Mouse (Mus musculus) midbrain, embryonic 16.5 days (tissue): ENCODE measurements around the gene Pglyrp4. TPM values are rescaled to one million over a fixed set of nuclear protein-coding genes. Genes with fewer than 3 reads are reported as not detected.
"Not testable (repeated sequence)": the region's sequence is repeated elsewhere in the genome, so short reads cannot be mapped to it uniquely, and the experiment has no call there.

Experiments used
- ATAC-seq: fragments of 200-750 bp; cut with Nextera tagmentation; 2 replicates; pipeline ENCODE4 v1.8.0; 2017; ENCODE audit warnings: moderate TSS enrichment
- H3K27ac ChIP-seq: fragments of 300-500 bp; sonication (generic); 2 replicates; pipeline ENCODE4 v1.5.1; 2014; ENCODE audit warnings: mild to moderate bottlenecking, low read length, mixed read lengths
- H3K27me3 ChIP-seq: fragments of 300-500 bp; sonication (generic); 2 replicates; pipeline ENCODE4 v1.6.1; 2014; ENCODE audit warnings: low read depth, low read length, mixed read lengths; ENCODE audit not compliant: control insufficient read depth, insufficient read depth
- H3K36me3 ChIP-seq: fragments of 300-500 bp; sonication (generic); 2 replicates; pipeline ENCODE4 v1.6.1; 2014; ENCODE audit warnings: mild to moderate bottlenecking, low read length, moderate library complexity, mixed read lengths; ENCODE audit not compliant: control insufficient read depth, insufficient read depth
- H3K4me1 ChIP-seq: fragments of 300-500 bp; sonication (generic); 2 replicates; pipeline ENCODE4 v1.6.1; 2014; ENCODE audit warnings: mild to moderate bottlenecking, low read length, mixed read lengths; ENCODE audit not compliant: control insufficient read depth, insufficient read depth
- H3K4me2 ChIP-seq: fragments of 300-500 bp; sonication (generic); 2 replicates; pipeline ENCODE4 v1.6.1; 2014; ENCODE audit warnings: mild to moderate bottlenecking, low read length, mixed read lengths
- H3K4me3 ChIP-seq: fragments of 300-500 bp; sonication (generic); 2 replicates; pipeline ENCODE4 v1.5.1; 2014; ENCODE audit warnings: low read depth, mild to moderate bottlenecking, low read length, moderate library complexity, mixed read lengths
- H3K9ac ChIP-seq: fragments of 300-500 bp; sonication (generic); 2 replicates; pipeline ENCODE4 v1.6.1; 2014; ENCODE audit warnings: low read depth, low read length, mixed read lengths
- H3K9me3 ChIP-seq: fragments of 300-500 bp; sonication (generic); replicated peaks from 2 replicates; pipeline ENCODE4 v1.6.1; 2014; ENCODE audit warnings: mild to moderate bottlenecking, low read length, mixed read lengths; ENCODE audit not compliant: control insufficient read depth, poor library complexity, severe bottlenecking
- WGBS: fragments of 180-500 bp; shearing (Covaris S2); extraction: QIAGEN DNeasy Blood & Tissue Kit; methylation state at CpG from one replicate; pipeline ENCODE4 v1.1.7; 2014; 5-methylcytosine and 5-hydroxymethylcytosine counted together
- polyA plus RNA-seq: library from polyadenylated mRNA; unstranded; fragments of >200 nt; fragmentation: Nextera tagmentation; extraction: Ambion mirVana; gene quantifications from 2 replicates; pipeline ENCODE4 v1.2.1, GENCODE M21; 2015

The Pglyrp4 gene
- polyA plus RNA-seq, 1 experiment from 2014 or later: not detected

- no peak for ATAC-seq
Observed at GRCm38 (mm10) chr3:90749658-90750057, 23.0 kb downstream of the Pglyrp4 start.

GRCm38 (mm10) chr3:90777776-90778175 is 51.1 kb downstream of the Pglyrp4 start, which contains the start of gene Gm5849:
TSS of gene Gm5849 (minus strand) at chr3:90777876.
- not testable (repeated sequence) for H3K36me3 ChIP-seq, H3K4me1 ChIP-seq, H3K27me3 ChIP-seq, H3K27ac ChIP-seq, H3K4me3 ChIP-seq, H3K9ac ChIP-seq, H3K9me3 ChIP-seq, ATAC-seq, H3K4me2 ChIP-seq
- WGBS: 96% methylated on average over 1 of the region's 1 CpGs

More at GRCm38 (mm10) chr3:90749658-90750057, 23.0 kb downstream of the Pglyrp4 start:
- no peak overlapping the region for H3K27ac ChIP-seq
- H3K36me3 ChIP-seq: no peaks in the 10 kb centered on the region
- no peak overlapping the region for H3K4me3 ChIP-seq
- no peaks in the 10 kb centered on the region for H3K4me1 ChIP-seq
- H3K9ac ChIP-seq: no peak overlapping the region
- no peaks in the 10 kb centered on the region for H3K9me3 ChIP-seq
- WGBS: 92% methylated on average over 1 of the region's 1 CpGs
- H3K27me3 ChIP-seq: no peaks in the 10 kb centered on the region
- no peak overlapping the region for H3K4me2 ChIP-seq

Other genes starting within 250 kb of the Pglyrp4 start
- gene Snapin, start 235.9 kb upstream of the Pglyrp4 start, polyA plus RNA-seq: 85.1 and 86.6 TPM in 2 replicates
- 167 and 181 TPM in 2 replicates for gene Chtop, start 217.4 kb upstream of the Pglyrp4 start, polyA plus RNA-seq
- gene S100a1, start 212.5 kb upstream of the Pglyrp4 start, polyA plus RNA-seq: 12.4 and 19.5 TPM in 2 replicates
- gene S100a13, start 212.5 kb upstream of the Pglyrp4 start, polyA plus RNA-seq: 7.6 and 8.9 TPM in 2 replicates
- gene S100a14, start 200.1 kb upstream of the Pglyrp4 start, polyA plus RNA-seq: not detected in 2 replicates
- 34.4 and 36.5 TPM in 2 replicates for gene S100a16, start 189.7 kb upstream of the Pglyrp4 start, polyA plus RNA-seq
- gene S100a3, start 166.3 kb upstream of the Pglyrp4 start, polyA plus RNA-seq: 0.16 TPM in 1 of 2 replicates, not detected in the other
- not detected in 2 replicates for gene S100a2, start 136.7 kb upstream of the Pglyrp4 start, polyA plus RNA-seq
- gene Gm42674, start 125.0 kb upstream of the Pglyrp4 start, polyA plus RNA-seq: 0.65 TPM in 1 of 2 replicates, not detected in the other
- 0.53 TPM in 1 of 2 replicates, not detected in the other for gene S100a4, start 123.1 kb upstream of the Pglyrp4 start, polyA plus RNA-seq
- not detected in 2 replicates for gene S100a5, start 118.4 kb upstream of the Pglyrp4 start, polyA plus RNA-seq
- 19.3 and 19.4 TPM in 2 replicates for gene S100a6, start 114.0 kb upstream of the Pglyrp4 start, polyA plus RNA-seq
- gene S100a7a, start 72.9 kb upstream of the Pglyrp4 start, polyA plus RNA-seq: 0.21 TPM in 1 of 2 replicates, not detected in the other
- gene S100a8, start 57.9 kb upstream of the Pglyrp4 start, polyA plus RNA-seq: 4.1 and 5.6 TPM in 2 replicates
- gene S100a9, start 31.2 kb upstream of the Pglyrp4 start, polyA plus RNA-seq: 2.3 and 4.6 TPM in 2 replicates
- not detected in 2 replicates for gene Gm5849, start 51.0 kb downstream of the Pglyrp4 start, polyA plus RNA-seq